Mouse (Mus musculus) bone marrow, adult 2 months (tissue): Measurements from ENCODE around the gene Upk3a. TPM values are rescaled to one million over a fixed set of nuclear protein-coding genes. Genes with fewer than 3 reads are reported as not detected.

ENCODE experiments used
- H3K27ac ChIP-seq: fragments of 200-500 bp; 2 replicates; pipeline ENCODE4 v1.5.1; 2012; ENCODE audit warnings: low read depth, mild to moderate bottlenecking, control low read depth, inconsistent platforms, low read length; ENCODE audit not compliant: control insufficient read depth, poor library complexity, insufficient read depth
- H3K4me1 ChIP-seq: fragments of 200-500 bp; 2 replicates; pipeline ENCODE4 v1.6.1; 2011; ENCODE audit warnings: low read length; ENCODE audit not compliant: control insufficient read depth, insufficient read depth
- H3K4me3 ChIP-seq: fragments of 200-500 bp; replicated peaks from 2 replicates; pipeline ENCODE3; 2011; ENCODE audit warnings: mild to moderate bottlenecking, low read depth, low read length, control low read depth; ENCODE audit not compliant: control insufficient read depth
- CTCF ChIP-seq: fragments of 200-500 bp; IDR thresholded peaks from 2 replicates; pipeline ENCODE4 v1.5.1; 2011; ENCODE audit warnings: low read length, control low read depth; ENCODE audit not compliant: control insufficient read depth, insufficient read depth
- POLR2A ChIP-seq: fragments of 200-500 bp; IDR thresholded peaks from 2 replicates; pipeline ENCODE4 v1.6.1; 2011; ENCODE audit warnings: low read depth, mild to moderate bottlenecking, control low read depth, low read length, borderline replicate concordance; ENCODE audit not compliant: control insufficient read depth
- WGBS: fragments of 180-500 bp; shearing (Covaris S2); methylation state at CpG from one replicate; pipeline ENCODE4 v1.1.7; 2018; 5-methylcytosine and 5-hydroxymethylcytosine counted together
- polyA plus RNA-seq: library from polyadenylated mRNA; stranded (reverse); fragments of >200 nt; gene quantifications from 2 replicates; pipeline ENCODE4 v1.2.4, GENCODE M21; 2011; ENCODE audit warnings: low replicate concordance; ENCODE audit not compliant: missing spikeins, insufficient read depth, insufficient read length

Gene Upk3a
- not detected in 2 replicates for polyA plus RNA-seq

DNA sequence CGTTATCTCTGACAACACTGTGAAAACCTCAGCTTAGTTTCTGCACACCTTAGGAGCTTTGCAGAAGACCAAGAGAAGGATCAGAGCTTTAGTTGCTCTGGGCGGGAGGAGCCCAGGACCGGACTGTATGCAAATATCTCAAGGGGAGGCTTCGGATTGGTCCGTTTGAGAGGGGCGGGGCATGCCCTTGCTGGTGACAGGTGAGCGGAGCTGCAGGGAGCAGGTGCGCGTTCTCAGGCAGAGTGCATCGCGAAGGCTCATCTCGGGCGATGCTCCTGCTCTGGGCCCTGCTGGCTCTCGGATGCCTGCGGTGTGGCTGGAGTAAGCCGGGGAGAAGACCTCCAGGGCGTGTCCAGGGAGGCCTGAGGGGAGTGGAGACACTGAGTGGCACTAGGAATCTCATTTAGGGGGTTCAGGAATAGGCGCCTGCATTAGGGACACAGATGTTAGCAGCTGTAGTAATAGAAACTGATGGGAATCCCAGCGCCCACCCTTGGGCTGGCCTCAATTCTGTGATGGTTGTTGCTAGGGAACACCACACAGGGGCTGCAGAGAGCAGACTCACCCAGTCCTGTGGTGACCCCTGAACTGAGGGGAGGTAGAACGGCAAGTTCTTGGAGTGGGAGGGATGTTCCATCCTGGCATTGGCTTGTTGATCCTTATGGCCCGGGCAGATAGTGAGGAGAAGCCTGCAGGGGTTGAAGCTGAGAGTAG lies at the start of gene Upk3a:
Upk3a (plus strand) TSS at position 191 of the 714 bp plus-strand sequence.
- H3K4me3 ChIP-seq, result no peak within 1 kb of the TSS
- no peak within 1 kb of the TSS for H3K27ac ChIP-seq
- 11% methylated on average over 21 of the region's 21 CpGs for WGBS
- H3K4me1 ChIP-seq, result no peaks in the 10 kb centered on the region
- TF ChIP-seq POLR2A, result no peak
- no peak for TF ChIP-seq CTCF

DNA sequence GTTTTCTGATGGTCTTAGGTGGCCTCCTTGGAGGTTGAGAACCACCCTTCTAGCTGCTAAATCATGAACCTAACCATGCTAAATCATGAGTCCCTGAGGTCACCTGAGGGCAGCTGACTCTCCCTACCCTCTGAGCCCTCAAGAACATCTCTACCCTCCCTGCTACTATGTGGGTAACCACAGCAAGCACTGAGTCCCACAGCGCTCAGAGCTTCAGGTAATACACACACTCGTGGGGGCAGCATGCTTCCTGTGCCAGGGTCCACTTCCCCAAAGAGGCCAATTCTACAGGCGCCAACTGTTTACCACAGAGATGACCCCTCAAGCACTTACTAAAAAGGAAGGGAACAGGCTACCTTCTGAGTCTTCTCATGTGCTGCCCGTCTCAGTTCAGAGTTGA lies 48.4 kb upstream of the Upk3a start:
- whole genome bisulfite sequencing, result 2% methylated on average over 4 of the region's 4 CpGs
- Histone ChIP-seq H3K27ac (no peak overlapping the region), H3K4me1 (peaks cover 4% of the 10 kb centered on the region), H3K4me3 (no peak overlapping the region)
- TF ChIP-seq CTCF (no peak), POLR2A (no peak)

DNA sequence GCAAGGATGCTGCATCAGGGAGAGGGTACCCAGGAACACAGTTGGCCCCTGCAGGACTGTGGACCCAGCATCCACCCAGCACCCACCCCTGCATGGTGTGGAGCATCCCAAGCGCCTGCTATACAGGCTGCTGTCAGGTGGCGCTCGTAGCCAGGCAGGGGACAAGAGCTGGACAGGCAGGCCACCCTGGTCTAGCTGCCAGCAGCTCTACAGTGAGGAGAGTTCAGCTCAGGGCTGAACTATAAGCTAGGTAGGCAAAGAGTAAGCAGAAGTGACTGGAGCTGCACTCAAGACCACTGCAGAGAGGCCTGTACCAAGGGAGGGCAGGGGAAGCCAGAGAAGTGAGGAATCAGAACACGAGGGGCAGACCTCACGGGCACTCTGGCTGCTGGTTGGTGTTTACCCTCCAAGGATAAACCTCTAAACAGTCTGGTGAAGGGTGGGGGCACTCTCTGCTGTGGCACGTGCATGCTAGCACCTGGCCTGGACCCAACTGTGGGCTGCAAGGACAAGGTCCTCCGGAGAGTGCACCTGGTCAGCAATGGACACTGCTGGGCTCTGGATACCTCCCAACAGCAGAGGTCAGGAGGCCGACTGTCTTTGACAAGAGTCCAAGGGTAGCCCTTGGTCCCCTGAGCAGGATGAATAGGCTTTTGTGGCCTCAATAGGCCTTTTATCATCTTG lies 43.9 kb upstream of the Upk3a start:
- peaks cover 1% of the 10 kb centered on the region; the same call in 1 of the 2 replicates for H3K4me1 ChIP-seq
- H3K27ac ChIP-seq, result no peak overlapping the region
- no peak overlapping the region for H3K4me3 ChIP-seq
- WGBS, result 77% methylated on average over 8 of the region's 8 CpGs
- no peak for TF ChIP-seq CTCF
- TF ChIP-seq POLR2A, result no peak

DNA sequence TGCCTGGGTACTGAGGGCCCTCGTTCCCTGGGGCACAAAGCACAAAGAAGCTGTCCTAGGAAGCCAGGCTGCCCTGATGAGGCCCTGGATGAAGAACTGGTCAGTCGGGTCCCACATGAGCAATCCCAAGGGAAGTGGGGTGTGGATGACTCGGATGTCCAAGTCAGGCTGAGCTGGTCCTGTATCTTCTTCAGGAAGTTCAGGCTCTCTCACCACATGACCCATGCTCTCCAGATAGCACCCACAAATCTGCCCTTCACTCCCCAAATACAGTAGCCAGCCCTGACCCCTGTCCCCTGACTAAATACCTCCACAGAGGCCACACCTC lies 43.4 kb upstream of the Upk3a start:
- TF ChIP-seq POLR2A, result no peak
- TF ChIP-seq CTCF, result no peak
- Histone ChIP-seq H3K27ac (no peak overlapping the region), H3K4me3 (no peak overlapping the region), H3K4me1 (peaks cover 1% of the 10 kb centered on the region; the same call in 1 of the 2 replicates)
- 81% methylated on average over 3 of the region's 3 CpGs for WGBS

DNA sequence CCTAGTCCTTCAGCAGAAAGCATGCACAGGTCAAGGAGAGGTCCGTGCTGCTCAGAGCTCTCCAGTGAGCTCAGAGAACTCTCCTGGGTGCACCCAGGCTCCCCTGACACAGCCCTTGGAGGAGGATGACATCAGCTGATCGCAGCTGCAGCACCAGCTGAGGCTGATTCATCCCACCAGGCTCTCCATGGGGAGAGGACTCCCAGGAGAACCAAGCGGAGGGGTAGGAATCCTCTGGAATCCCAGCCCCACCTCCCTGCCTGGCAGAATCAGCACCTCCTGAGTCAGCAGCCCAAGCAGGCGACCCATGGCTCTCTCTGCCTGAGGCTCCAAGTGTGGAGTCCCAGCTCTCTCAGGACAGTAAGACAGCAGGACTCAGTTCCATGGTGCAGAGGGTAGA lies 41.2 kb upstream of the Upk3a start:
- WGBS, result 52% methylated on average over 4 of the region's 4 CpGs
- Histone ChIP-seq H3K27ac (no peak overlapping the region), H3K4me1 (peaks cover 1% of the 10 kb centered on the region; the same call in 1 of the 2 replicates), H3K4me3 (no peak overlapping the region)
- TF ChIP-seq POLR2A (no peak), CTCF (no peak)

DNA sequence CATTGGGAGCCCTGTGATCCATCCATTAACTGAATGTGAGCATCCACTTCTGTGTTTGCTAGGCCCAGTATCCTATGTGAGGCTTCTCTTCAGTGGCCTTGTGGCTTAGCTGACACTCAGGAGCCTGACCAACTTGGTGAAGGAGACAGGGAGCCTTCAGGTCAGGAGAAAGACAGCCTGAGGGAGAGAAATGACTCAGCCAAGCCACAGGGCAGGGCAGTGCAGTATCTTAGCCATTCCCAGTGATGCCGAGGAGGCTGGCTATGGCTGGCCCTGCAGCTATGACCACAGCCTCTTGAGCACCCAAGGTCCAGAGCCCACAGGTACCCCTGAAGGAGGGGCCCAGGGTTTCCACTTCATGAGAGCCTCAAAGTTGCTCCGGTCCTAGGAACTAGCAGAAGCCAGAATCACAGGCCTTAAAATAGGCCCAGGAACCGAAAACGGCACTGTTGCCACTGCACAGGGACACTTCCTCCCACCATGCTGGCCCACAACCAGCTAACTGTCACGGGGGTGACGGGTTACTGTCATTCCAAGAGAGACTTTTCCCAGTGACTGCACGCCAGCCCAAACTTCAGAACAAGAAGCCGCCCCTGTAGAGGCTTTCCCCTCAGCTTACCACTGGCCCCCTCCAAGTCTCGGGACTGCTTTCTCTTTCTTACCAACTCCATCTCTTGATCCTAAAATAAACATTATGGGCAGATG lies 35.2 kb upstream of the Upk3a start:
- peak overlapping the region; percentile 35 for H3K27ac ChIP-seq
- WGBS, result 25% methylated on average over 9 of the region's 9 CpGs
- TF ChIP-seq POLR2A, result no peak
- TF ChIP-seq CTCF, result no peak
- H3K4me1 ChIP-seq, result peaks cover 6% of the 10 kb centered on the region; the same call in 1 of the 2 replicates
- no peak overlapping the region for H3K4me3 ChIP-seq

DNA sequence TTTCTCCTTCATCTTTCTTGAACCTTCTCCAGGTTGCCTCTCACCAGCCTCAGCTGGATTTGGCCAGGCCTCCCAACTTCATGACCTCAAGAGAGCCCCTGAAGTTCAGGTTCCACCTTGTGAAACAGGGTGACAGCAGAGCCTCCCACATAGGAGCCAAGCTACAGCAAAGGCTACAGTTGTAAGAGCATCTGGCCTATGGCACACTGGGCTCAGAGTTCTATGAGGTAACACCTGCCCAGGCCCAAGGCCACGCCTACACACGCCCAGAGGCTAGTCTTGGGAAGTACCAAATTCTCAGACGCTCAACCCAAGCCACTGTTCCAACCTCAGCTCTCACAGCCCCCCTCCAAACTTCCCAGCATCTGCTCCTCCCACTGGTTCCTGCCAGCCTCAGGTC lies 34.1 kb upstream of the Upk3a start:
- peaks cover 6% of the 10 kb centered on the region; the same call in 1 of the 2 replicates for H3K4me1 ChIP-seq
- TF ChIP-seq POLR2A, result no peak
- no peak for TF ChIP-seq CTCF
- WGBS, result 53% methylated on average over 3 of the region's 3 CpGs
- peak overlapping the region; percentile 21; the same call in 1 of the 2 replicates for H3K27ac ChIP-seq
- H3K4me3 ChIP-seq, result no peak overlapping the region

DNA sequence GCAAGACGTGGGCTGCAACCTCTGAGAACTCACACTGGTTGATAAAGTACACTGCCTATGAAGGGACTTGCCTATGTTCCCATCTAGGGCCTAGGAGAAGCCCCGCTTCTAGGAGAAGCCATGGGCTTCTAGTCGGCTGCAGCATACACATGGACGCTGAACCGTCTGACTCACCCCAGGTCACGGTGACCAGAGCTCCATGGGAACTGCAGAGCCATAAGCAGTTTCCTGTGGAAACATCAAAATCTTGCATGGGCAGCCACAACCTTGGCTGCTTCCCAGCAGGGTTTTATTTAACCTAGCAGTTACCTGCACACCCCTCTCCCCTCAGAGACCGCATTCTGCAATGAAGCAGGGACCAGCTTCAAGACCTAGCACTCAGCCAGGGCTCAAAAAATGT lies 33.2 kb upstream of the Upk3a start:
- no peak overlapping the region for H3K27ac ChIP-seq
- 40% methylated on average over 7 of the region's 7 CpGs for WGBS

More for the DNA sequence above, 33.2 kb upstream of the Upk3a start:
- Histone ChIP-seq H3K4me1 (peaks cover 6% of the 10 kb centered on the region; the same call in 1 of the 2 replicates), H3K4me3 (no peak overlapping the region)
- TF ChIP-seq POLR2A, result no peak
- no peak for TF ChIP-seq CTCF
